Mouse (Mus musculus): ENCODE measurements around the gene Prss45. TPM values are rescaled to one million over a fixed set of nuclear protein-coding genes. Genes with fewer than 3 reads are reported as not detected.
A peak's percentile ranks its signal among the peaks of the same experiment; 100 is the strongest.

Gene Prss45
- polyA plus RNA-seq, 1 experiment from 2014 or later: not detected

DNA sequence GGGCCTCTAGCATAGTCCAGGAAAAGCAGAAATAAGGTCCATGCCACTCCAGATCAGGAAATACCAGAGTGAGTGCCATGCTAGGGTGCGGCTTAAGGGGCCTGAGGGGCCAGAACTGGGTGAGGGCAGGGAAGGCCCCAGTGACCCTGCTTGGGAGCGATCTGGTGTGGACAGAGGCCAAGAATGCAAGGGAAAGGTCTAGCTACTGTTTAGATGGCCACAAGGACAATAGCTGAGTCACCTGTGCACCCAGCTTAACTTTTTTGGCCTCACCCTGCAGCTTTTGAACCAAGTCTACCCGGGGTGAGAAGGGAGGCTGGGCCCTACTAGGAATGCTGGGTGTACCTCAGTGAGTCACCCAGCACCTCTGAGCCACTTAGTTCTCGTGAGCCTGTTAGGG lies 46.4 kb downstream of the Prss45 start:
- WGBS: 74% methylated on average over 4 of the region's 4 CpGs
- peaks cover 9% of the 10 kb centered on the region for H3K27me3 ChIP-seq
- ATAC-seq (replicated peaks; ENCODE audit: insufficient number of reproducible peaks, insufficient read depth, low FRiP score, low read depth): no peak

DNA sequence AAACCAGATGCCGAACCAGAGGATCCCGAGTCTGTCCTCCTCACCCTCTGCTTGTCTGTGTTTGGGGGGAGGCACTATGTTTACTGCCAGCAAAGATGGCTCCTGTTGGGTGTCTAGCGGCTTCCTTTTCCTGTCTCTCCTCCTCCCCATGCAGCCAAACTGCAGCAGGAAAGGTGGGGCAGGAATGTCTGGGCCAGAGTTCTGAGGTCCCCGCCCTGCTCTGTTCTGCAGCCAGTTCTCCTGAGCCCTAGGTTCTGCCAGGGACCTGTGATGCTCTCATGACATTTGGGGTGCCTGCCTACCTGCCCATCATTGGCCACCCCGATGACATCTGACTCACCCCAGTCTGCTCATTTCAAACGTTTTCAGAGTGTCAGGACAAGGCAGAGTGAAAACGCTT lies 47.6 kb downstream of the Prss45 start:
- H3K36me3 ChIP-seq: no peaks in the 10 kb centered on the region
- H3K27me3 ChIP-seq: peaks cover 9% of the 10 kb centered on the region
- H3K4me1 ChIP-seq (replicated peaks): peaks cover 36% of the 10 kb centered on the region
- H3K4me3 ChIP-seq: no peak overlapping the region
- 69% methylated on average over 7 of the region's 7 CpGs for whole genome bisulfite sequencing
- no peaks in the 10 kb centered on the region for H3K9me3 ChIP-seq (replicated peaks)
- no peak for ATAC-seq (replicated peaks; ENCODE audit: insufficient number of reproducible peaks, insufficient read depth, low FRiP score, low read depth)
- no peak overlapping the region for H3K9ac ChIP-seq
- H3K27ac ChIP-seq: no peak overlapping the region
- H3K4me2 ChIP-seq: no peak overlapping the region

More for the DNA sequence above, 46.4 kb downstream of the Prss45 start:
- Histone ChIP-seq H3K4me3 (peak overlapping the region; percentile 60), H3K4me2 (peak overlapping the region; percentile 89), H3K9ac (0 out of 2 replicates have a peak overlapping the region, but pooled peaks have one; percentile 64), H3K9me3 (replicated peaks) (no peaks in the 10 kb centered on the region), H3K36me3 (no peaks in the 10 kb centered on the region), H3K27ac (no peak overlapping the region), H3K4me1 (replicated peaks) (peaks cover 36% of the 10 kb centered on the region)

DNA sequence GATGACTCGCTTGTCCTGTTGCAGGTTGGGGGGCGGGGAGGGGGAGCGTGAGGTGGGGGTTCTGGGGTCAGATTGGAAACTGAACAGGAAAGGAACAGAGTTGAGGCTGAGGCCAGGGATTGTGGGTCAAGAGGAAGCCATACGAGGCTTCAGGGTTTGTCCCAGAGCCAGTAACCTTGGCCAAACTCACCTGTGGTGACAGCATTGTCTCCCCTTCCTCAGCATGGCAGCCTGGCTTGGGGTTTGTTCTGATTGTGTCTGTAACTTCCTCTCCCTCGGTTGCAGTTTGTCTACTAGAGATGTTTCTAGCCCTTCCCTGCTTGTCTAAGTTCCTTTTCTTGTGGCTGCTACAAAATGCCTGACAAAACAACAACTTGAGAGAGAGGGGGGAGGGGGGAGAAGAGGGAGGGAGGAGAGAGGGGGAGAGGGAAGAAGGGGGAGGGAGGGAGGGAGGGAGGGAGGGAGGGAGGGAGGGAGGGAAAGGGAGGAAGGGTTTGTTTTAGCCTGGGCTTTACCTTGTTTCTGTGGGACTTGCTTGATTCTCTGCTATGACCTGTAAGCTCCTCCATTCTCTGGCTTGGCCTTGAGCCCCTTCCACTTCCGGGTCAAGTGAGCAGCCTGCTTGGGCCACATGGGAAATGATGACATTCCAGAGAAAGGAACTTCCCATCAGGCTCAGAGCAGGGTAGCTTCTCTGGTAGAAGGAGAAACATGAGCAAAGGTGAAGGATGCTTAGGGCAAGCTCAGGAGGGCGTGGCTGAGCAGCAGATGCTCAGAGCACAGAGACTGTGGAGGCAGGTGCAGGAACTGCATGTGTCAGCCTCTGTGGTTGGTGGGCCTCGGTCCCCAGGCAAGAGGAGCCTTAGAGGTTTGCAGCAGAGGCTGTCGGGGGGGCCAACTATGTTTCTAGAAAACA lies 53.3 kb downstream of the Prss45 start:
- 69% methylated on average over 9 of the region's 9 CpGs for WGBS
- H3K4me1 ChIP-seq (replicated peaks): peaks cover 11% of the 10 kb centered on the region
- no peak for ATAC-seq (replicated peaks; ENCODE audit: insufficient number of reproducible peaks, insufficient read depth, low FRiP score, low read depth)

DNA sequence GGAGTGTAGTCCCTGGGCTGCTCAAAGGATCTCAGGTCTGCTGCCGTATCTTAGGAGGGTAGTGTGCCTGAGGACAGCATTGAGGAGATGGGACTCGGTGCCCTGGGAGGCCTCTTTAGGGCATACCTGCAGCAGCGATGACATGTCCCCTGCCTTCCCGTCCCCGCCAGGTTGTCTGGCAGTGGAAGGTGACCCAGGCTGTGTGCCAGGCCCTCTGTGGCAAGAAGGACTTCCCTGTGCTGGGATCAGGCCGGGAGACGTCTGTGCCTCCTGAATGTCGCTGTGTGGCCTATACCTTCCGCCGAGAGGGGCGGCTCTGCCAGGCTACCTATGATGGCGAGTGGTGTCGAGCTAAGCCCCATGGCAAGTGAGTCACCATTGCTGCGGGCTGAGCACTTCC lies 54.5 kb downstream of the Prss45 start:
- Histone ChIP-seq H3K4me1 (replicated peaks) (peaks cover 11% of the 10 kb centered on the region), H3K9me3 (replicated peaks) (no peaks in the 10 kb centered on the region), H3K9ac (no peak overlapping the region), H3K27me3 (no peaks in the 10 kb centered on the region), H3K4me2 (no peak overlapping the region), H3K27ac (no peak overlapping the region), H3K4me3 (no peak overlapping the region), H3K36me3 (no peaks in the 10 kb centered on the region)
- WGBS: 86% methylated on average over 14 of the region's 14 CpGs
- ATAC-seq (replicated peaks; ENCODE audit: insufficient number of reproducible peaks, insufficient read depth, low FRiP score, low read depth): no peak

More for the DNA sequence above, 53.3 kb downstream of the Prss45 start:
- Histone ChIP-seq H3K27ac (no peak overlapping the region), H3K4me3 (no peak overlapping the region), H3K4me2 (no peak overlapping the region), H3K9ac (no peak overlapping the region), H3K36me3 (no peaks in the 10 kb centered on the region), H3K9me3 (replicated peaks) (no peaks in the 10 kb centered on the region), H3K27me3 (no peaks in the 10 kb centered on the region)

DNA sequence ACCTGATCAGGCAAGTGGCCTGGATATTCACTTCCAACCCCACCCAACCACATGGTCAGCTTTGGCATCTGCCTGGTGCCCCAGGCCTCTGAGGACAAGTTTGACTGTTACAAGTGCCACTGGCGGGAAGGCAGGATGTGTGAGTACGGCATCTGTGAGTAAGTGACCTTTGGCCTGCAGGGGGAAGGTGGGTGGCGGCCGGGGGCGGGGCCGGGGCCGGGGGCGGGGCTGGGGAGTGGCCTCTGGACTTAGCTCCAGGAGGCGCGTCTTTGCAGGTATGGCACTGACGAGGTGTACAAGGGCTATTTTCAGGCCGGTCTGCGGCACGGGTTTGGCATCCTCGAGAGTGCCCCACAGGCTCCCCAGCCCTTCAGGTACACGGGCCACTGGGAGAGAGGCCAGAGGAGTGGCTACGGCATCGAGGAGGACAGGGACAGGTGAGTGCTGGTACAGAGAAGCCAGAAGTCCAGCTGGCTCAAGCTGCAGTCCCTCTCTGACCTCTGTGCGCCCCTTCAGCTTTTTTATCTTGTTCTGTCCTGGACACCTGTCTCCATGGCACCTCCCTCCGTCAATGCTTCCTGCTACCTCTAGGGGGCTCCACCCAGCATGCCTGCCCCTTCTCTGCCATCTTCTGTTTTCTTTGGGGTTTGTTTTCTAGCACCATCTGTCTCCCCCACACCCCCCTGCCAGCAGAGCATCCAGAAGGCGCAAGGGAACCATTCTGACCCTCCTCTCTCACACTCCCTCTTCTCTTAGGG lies 55.8 kb downstream of the Prss45 start:
- 18% methylated on average over 21 of the region's 21 CpGs for WGBS

More for the DNA sequence above, 55.8 kb downstream of the Prss45 start:
- no peak overlapping the region for H3K9ac ChIP-seq
- no peaks in the 10 kb centered on the region for H3K27me3 ChIP-seq
- peaks cover 11% of the 10 kb centered on the region for H3K4me1 ChIP-seq (replicated peaks)
- no peak overlapping the region for H3K4me3 ChIP-seq
- H3K4me2 ChIP-seq: no peak overlapping the region
- ATAC-seq (replicated peaks; ENCODE audit: insufficient number of reproducible peaks, insufficient read depth, low FRiP score, low read depth): no peak
- H3K36me3 ChIP-seq: no peaks in the 10 kb centered on the region
- H3K27ac ChIP-seq: no peak overlapping the region
- H3K9me3 ChIP-seq (replicated peaks): no peaks in the 10 kb centered on the region

Other genes starting within 250 kb of the Prss45 start
- 17.7 and 22.9 TPM in 2 replicates for gene Nradd, start 210.1 kb upstream of the Prss45 start, polyA plus RNA-seq (2015; fragmentation: Nextera tagmentation; extraction: Ambion mirVana)
- gene Nbeal2, start 180.4 kb upstream of the Prss45 start, polyA plus RNA-seq (2015; fragmentation: Nextera tagmentation; extraction: Ambion mirVana): 1.8 and 4.2 TPM in 2 replicates
- 130 and 138 TPM in 2 replicates for gene Ccdc12, start 178.1 kb upstream of the Prss45 start, polyA plus RNA-seq (2015; fragmentation: Nextera tagmentation; extraction: Ambion mirVana)
- gene Myl3, start 92.7 kb upstream of the Prss45 start, polyA plus RNA-seq (2015; fragmentation: Nextera tagmentation; extraction: Ambion mirVana): 3,797 and 4,490 TPM in 2 replicates
- gene Pth1r, start 87.4 kb upstream of the Prss45 start, polyA plus RNA-seq (2015; fragmentation: Nextera tagmentation; extraction: Ambion mirVana): 23.2 and 26.1 TPM in 2 replicates
- 0.15 TPM in 1 of 2 replicates, not detected in the other for gene Prss42, start 36.4 kb upstream of the Prss45 start, polyA plus RNA-seq (2015; fragmentation: Nextera tagmentation; extraction: Ambion mirVana)
- not detected in 2 replicates for gene Prss44, start 20.6 kb upstream of the Prss45 start, polyA plus RNA-seq (2015; fragmentation: Nextera tagmentation; extraction: Ambion mirVana)
- not detected in 2 replicates for gene Prss43, start 7.9 kb upstream of the Prss45 start, polyA plus RNA-seq (2015; fragmentation: Nextera tagmentation; extraction: Ambion mirVana)
- 0.10 TPM in 1 of 2 replicates, not detected in the other for gene Prss46, start 9.9 kb downstream of the Prss45 start, polyA plus RNA-seq (2015; fragmentation: Nextera tagmentation; extraction: Ambion mirVana)
- gene Prss50, start 23.4 kb downstream of the Prss45 start, polyA plus RNA-seq (2015; fragmentation: Nextera tagmentation; extraction: Ambion mirVana): 0.37 TPM in 1 of 2 replicates, not detected in the other
- gene Als2cl, start 45.3 kb downstream of the Prss45 start, polyA plus RNA-seq (2015; fragmentation: Nextera tagmentation; extraction: Ambion mirVana): 1.7 and 3.2 TPM in 2 replicates
- 0.74 and 1.2 TPM in 2 replicates for gene Tmie, start 45.5 kb downstream of the Prss45 start, polyA plus RNA-seq (2015; fragmentation: Nextera tagmentation; extraction: Ambion mirVana)
- not detected in 2 replicates for gene Fam240a, start 82.3 kb downstream of the Prss45 start, polyA plus RNA-seq (2015; fragmentation: Nextera tagmentation; extraction: Ambion mirVana)
- not detected in 2 replicates for gene Tdgf1, start 111.6 kb downstream of the Prss45 start, polyA plus RNA-seq (2015; fragmentation: Nextera tagmentation; extraction: Ambion mirVana)
- 4.4 and 6.9 TPM in 2 replicates for gene Lrrc2, start 117.0 kb downstream of the Prss45 start, polyA plus RNA-seq (2015; fragmentation: Nextera tagmentation; extraction: Ambion mirVana)
- gene Rtp3, start 156.0 kb downstream of the Prss45 start, polyA plus RNA-seq (2015; fragmentation: Nextera tagmentation; extraction: Ambion mirVana): 0.30 and 0.36 TPM in 2 replicates
- 1.9 and 2.2 TPM in 2 replicates for gene Ltf, start 184.7 kb downstream of the Prss45 start, polyA plus RNA-seq (2015; fragmentation: Nextera tagmentation; extraction: Ambion mirVana)
- 3.9 and 5.2 TPM in 2 replicates for gene Ccrl2, start 222.9 kb downstream of the Prss45 start, polyA plus RNA-seq (2015; fragmentation: Nextera tagmentation; extraction: Ambion mirVana)

All from heart, embryonic 15.5 days (tissue).